Comparison of ENCODE assay signal across 9 mouse cellular contexts in genomic region chr5:28168253-28169165, GRCm38 (mm10). TPM values are rescaled to one million over a fixed set of nuclear protein-coding genes. Genes with fewer than 3 reads are reported as not detected.
A peak's percentile ranks its signal among the peaks of the same experiment; 100 is the strongest.
DNase-seq lines count a peak whose midpoint lies in the region; ATAC-seq and TF ChIP-seq lines count a peak whose summit lies in the region.
"Had no signal": no experiment of that assay in that cellular context is flagged by ENCODE, and none has a peak within 500 bp of the region (broad histone marks: within the 10 kb centered on the region; RNA-seq: fewer than 3 reads in every experiment).

No protein-coding gene starts in this region.

- peak overlapping the region; percentile 13; the same call in 1 of the 2 replicates for H3K4me2 ChIP-seq in lung, embryonic 16.5 days (ENCODE audit: low read depth, low read length)
- no peak overlapping the region for H3K4me2 ChIP-seq in embryonic facial prominence, embryonic 11.5 days (ENCODE audit: low read depth, low read length)
- H3K4me2 ChIP-seq in limb, embryonic 11.5 days (ENCODE audit: low read depth, severe bottlenecking) = no peak overlapping the region
- no peak overlapping the region for H3K4me2 ChIP-seq in stomach, embryonic 16.5 days (ENCODE audit: low read depth, low read length)

- H3K9ac ChIP-seq in lung, embryonic 16.5 days (ENCODE audit: low read length) = no peak overlapping the region
- H3K9ac ChIP-seq in embryonic facial prominence, embryonic 11.5 days (replicated peaks; ENCODE audit: low read length) = no peak overlapping the region
- H3K9ac ChIP-seq in limb, embryonic 11.5 days (ENCODE audit: low read length) = no peak overlapping the region
- H3K9ac ChIP-seq in stomach, embryonic 16.5 days (ENCODE audit: low read length) = no peak overlapping the region

- TF ChIP-seq POLR2A in thymus, adult 2 months (IDR thresholded peaks at IDR 0.05; ENCODE audit: control insufficient read depth, extremely low read depth, insufficient read depth, low read length, poor library complexity) = no peak

- H3K4me1 ChIP-seq in lung, embryonic 16.5 days (replicated peaks; ENCODE audit: control insufficient read depth, insufficient read depth, low read length) = peaks cover 21% of the 10 kb centered on the region
- H3K4me1 ChIP-seq in embryonic facial prominence, embryonic 11.5 days (ENCODE audit: control insufficient read depth, insufficient read depth, low read length) = peaks cover 7% of the 10 kb centered on the region
- H3K4me1 ChIP-seq in limb, embryonic 11.5 days (ENCODE audit: control insufficient read depth, insufficient read depth, low read length) = peaks cover 12% of the 10 kb centered on the region; the same call in 1 of the 2 replicates
- H3K4me1 ChIP-seq in stomach, embryonic 16.5 days (ENCODE audit: control insufficient read depth, insufficient read depth, low read length) = peaks cover 17% of the 10 kb centered on the region
- 0 out of 2 replicates have a peak, but pooled peaks cover 2% of the 10 kb centered on the region for H3K4me1 ChIP-seq in thymus, adult 2 months (replicated peaks; ENCODE audit: control insufficient read depth, insufficient read depth, low read length)

- peak overlapping the region; percentile 16 for H3K4me3 ChIP-seq in lung, embryonic 16.5 days (ENCODE audit: low read length)
- peak overlapping the region; percentile 5; the same call in 1 of the 2 replicates for H3K4me3 ChIP-seq in embryonic facial prominence, embryonic 11.5 days (ENCODE audit: low read depth, low read length)
- H3K4me3 ChIP-seq in limb, embryonic 11.5 days (ENCODE audit: low read depth, low read length) = no peak overlapping the region
- H3K4me3 ChIP-seq in stomach, embryonic 16.5 days (replicated peaks; ENCODE audit: low read length) = peak overlapping the region; percentile 17; the same call in 1 of the 2 replicates
- no peak overlapping the region for H3K4me3 ChIP-seq in thymus, adult 2 months (ENCODE audit: control insufficient read depth, insufficient read depth, low read length)
- H3K4me3 ChIP-seq: myocyte had no signal

- no peak for DNase-seq in lung, postnatal 25 days (ENCODE audit: low spot score)
- DNase-seq in embryonic facial prominence, embryonic 11.5 days (ENCODE audit: low spot score) = no peak
- DNase-seq in limb, embryonic 11.5 days (ENCODE audit: low spot score) = peak; percentile 68
- no peak for DNase-seq in urinary bladder, postnatal 14 days (ENCODE audit: low spot score)
- no peak for DNase-seq in left cerebral cortex, postnatal 36 days (ENCODE audit: low spot score in 2 of 2)
- DNase-seq in thymus, adult 2 months = no peak

- ATAC-seq in lung, embryonic 16.5 days (ENCODE audit: low read depth) = no peak
- ATAC-seq in embryonic facial prominence, embryonic 11.5 days (replicated peaks; ENCODE audit: insufficient number of reproducible peaks, low FRiP score, low TSS enrichment, low read depth) = no peak
- no peak for ATAC-seq in limb, embryonic 11.5 days (ENCODE audit: insufficient number of reproducible peaks, low FRiP score, low TSS enrichment, low read depth)
- no peak for ATAC-seq in stomach, embryonic 16.5 days (ENCODE audit: insufficient read depth, low FRiP score)

- no peaks in the 10 kb centered on the region for H3K9me3 ChIP-seq in lung, embryonic 16.5 days (ENCODE audit: control insufficient read depth, low read length)
- no peaks in the 10 kb centered on the region for H3K9me3 ChIP-seq in embryonic facial prominence, embryonic 11.5 days (replicated peaks; ENCODE audit: control insufficient read depth, low read length)
- no peaks in the 10 kb centered on the region for H3K9me3 ChIP-seq in limb, embryonic 11.5 days (ENCODE audit: control insufficient read depth, low read length)
- no peaks in the 10 kb centered on the region for H3K9me3 ChIP-seq in stomach, embryonic 16.5 days (replicated peaks; ENCODE audit: control insufficient read depth, low read length)

- peaks cover 92% of the 10 kb centered on the region for H3K27me3 ChIP-seq in lung, embryonic 16.5 days (ENCODE audit: control insufficient read depth, insufficient read depth, low read depth, low read length)
- H3K27me3 ChIP-seq in embryonic facial prominence, embryonic 11.5 days (ENCODE audit: control insufficient read depth, insufficient read depth, low read length) = peaks cover 73% of the 10 kb centered on the region
- peaks cover 86% of the 10 kb centered on the region for H3K27me3 ChIP-seq in limb, embryonic 11.5 days (ENCODE audit: control insufficient read depth, insufficient read depth, low read length)
- H3K27me3 ChIP-seq in stomach, embryonic 16.5 days (ENCODE audit: control insufficient read depth, insufficient read depth, low read length) = peaks cover 90% of the 10 kb centered on the region
- peaks cover 39% of the 10 kb centered on the region for H3K27me3 ChIP-seq in thymus, adult 2 months (ENCODE audit: control insufficient read depth, insufficient read depth, low read length)

- no peak overlapping the region for H3K27ac ChIP-seq in lung, embryonic 16.5 days (ENCODE audit: low read length)
- H3K27ac ChIP-seq in embryonic facial prominence, embryonic 11.5 days (replicated peaks; ENCODE audit: low read depth, low read length) = no peak overlapping the region
- H3K27ac ChIP-seq in limb, embryonic 11.5 days (replicated peaks; ENCODE audit: low read depth, low read length) = no peak overlapping the region
- H3K27ac ChIP-seq in stomach, embryonic 16.5 days (ENCODE audit: low read length) = no peak overlapping the region
- no peak overlapping the region for H3K27ac ChIP-seq in thymus, adult 2 months (ENCODE audit: control insufficient read depth, insufficient read depth, low read length)

- H3K36me3 ChIP-seq in lung, embryonic 16.5 days (ENCODE audit: control insufficient read depth, insufficient read depth, low read length) = no peaks in the 10 kb centered on the region
- H3K36me3 ChIP-seq in embryonic facial prominence, embryonic 11.5 days (replicated peaks; ENCODE audit: control insufficient read depth, insufficient read depth, low read depth, low read length) = no peaks in the 10 kb centered on the region
- no peaks in the 10 kb centered on the region for H3K36me3 ChIP-seq in limb, embryonic 11.5 days (ENCODE audit: control insufficient read depth, insufficient read depth, low read length)
- no peaks in the 10 kb centered on the region for H3K36me3 ChIP-seq in stomach, embryonic 16.5 days (ENCODE audit: control insufficient read depth, insufficient read depth, low read length)
- H3K36me3 ChIP-seq in thymus, adult 2 months (ENCODE audit: control insufficient read depth, insufficient read depth, low read length) = no peaks in the 10 kb centered on the region

- WGBS in lung, embryonic 16.5 days = 1% methylated on average over 36 of the region's 36 CpGs
- 1% methylated on average over 36 of the region's 36 CpGs for WGBS in embryonic facial prominence, embryonic 11.5 days
- WGBS in limb, embryonic 11.5 days = under 1% methylated on average over 36 of the region's 36 CpGs
- 1% methylated on average over 36 of the region's 36 CpGs for WGBS in stomach, embryonic 16.5 days
- 5% methylated on average over 36 of the region's 36 CpGs for WGBS in thymus, adult 2 months

- intact Hi-C loops in left cerebral cortex, postnatal 36 days (cut with DNase I) = loop anchor here (10.0 kb wide), 1 partner anchor 146 kb away; the partner anchor contains the start of gene Rbm33

- no peak for TF ChIP-seq CTCF in thymus, adult 2 months (IDR thresholded peaks at IDR 0.05; ENCODE audit: borderline replicate concordance, control insufficient read depth, extremely low read depth, insufficient read depth, low read length, poor library complexity)

RNA-seq across cellular contexts. Expression of gene En2, which starts 3.0 kb away (rescaled TPM):
- polyA plus RNA-seq in lung, embryonic 16.5 days (2015; fragmentation: Nextera tagmentation; extraction: Ambion mirVana) = not detected in 2 replicates
- polyA plus RNA-seq in embryonic facial prominence, embryonic 11.5 days (2014; fragmentation: Nextera tagmentation; extraction: Ambion mirVana) = 0.22 TPM in 1 of 2 replicates, not detected in the other
- polyA plus RNA-seq in limb, embryonic 11.5 days (2014; fragmentation: Nextera tagmentation; extraction: Ambion mirVana) = not detected in 2 replicates
- not detected in 2 replicates for polyA plus RNA-seq in stomach, embryonic 16.5 days (2015; fragmentation: Nextera tagmentation; extraction: Ambion mirVana)
- total RNA-seq in left cerebral cortex, postnatal 36 days (2021) = under 1 TPM; 0.20 to 0.44 TPM
- polyA plus RNA-seq in thymus, adult 2 months (2012; rRNA removed) = 0.04 and 0.10 TPM in 2 replicates
- polyA plus RNA-seq: myocyte had no signal

Comparison
In these comparisons a context has a peak if more than half of its experiments do, and no peak if none do; other contexts are left out.
1. H3K4me3 ChIP-seq: peak in lung, embryonic 16.5 days (single experiment), embryonic facial prominence, embryonic 11.5 days (single experiment) and stomach, embryonic 16.5 days (single experiment); none in limb, embryonic 11.5 days (single experiment) and thymus, adult 2 months (single experiment).